In the genomic region with DNA sequence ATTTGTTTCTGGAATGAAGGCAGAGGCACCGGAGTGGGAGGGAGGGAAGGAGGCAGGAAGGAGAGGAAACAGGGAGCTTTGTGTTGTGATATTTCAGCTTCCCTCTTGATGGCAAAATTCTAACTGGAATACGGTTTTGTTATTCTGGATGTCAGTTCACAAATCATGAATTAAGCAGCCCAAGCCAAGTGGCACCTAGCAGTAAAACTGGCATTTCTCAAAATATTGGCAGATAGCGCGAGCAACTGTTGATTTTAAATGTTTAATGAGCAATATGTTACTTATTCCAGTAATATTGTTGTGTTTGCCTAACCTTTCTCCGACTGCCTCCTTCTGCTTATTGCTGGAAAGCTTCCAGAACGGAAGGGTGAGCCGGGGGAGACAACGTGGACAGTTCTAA, we compare ENCODE assay signal across 13 mouse cellular contexts.
A peak's percentile ranks its signal among the peaks of the same experiment; 100 is the strongest.
DNase-seq lines count a peak whose midpoint lies in the region; ATAC-seq lines count a peak whose summit lies in the region.
"Had no signal": no experiment of that assay in that cellular context is flagged by ENCODE, and none has a peak within 500 bp of the region (broad histone marks: within the 10 kb centered on the region; RNA-seq: fewer than 3 reads in every experiment).

No protein-coding gene starts in this region.

- no peak overlapping the region for H3K9ac ChIP-seq in kidney, embryonic 15.5 days
- H3K9ac ChIP-seq: liver, embryonic 15.5 days; midbrain, embryonic 12.5 days had no signal

- H3K27me3 ChIP-seq in kidney, embryonic 15.5 days = no peaks in the 10 kb centered on the region
- H3K27me3 ChIP-seq: liver, embryonic 15.5 days; midbrain, embryonic 12.5 days had no signal

- 28% methylated on average over 8 of the region's 8 CpGs for WGBS in kidney, embryonic 15.5 days

- H3K4me2 ChIP-seq in kidney, embryonic 15.5 days = peak overlapping the region; percentile 29; the same call in 1 of the 2 replicates
- H3K4me2 ChIP-seq: liver, embryonic 15.5 days; midbrain, embryonic 12.5 days had no signal

- peaks cover 9% of the 10 kb centered on the region for H3K4me1 ChIP-seq in kidney, embryonic 15.5 days
- H3K4me1 ChIP-seq: liver, embryonic 15.5 days had no signal

- no peak overlapping the region for H3K4me3 ChIP-seq in kidney, embryonic 15.5 days (replicated peaks)
- H3K4me3 ChIP-seq: liver, embryonic 15.5 days; midbrain, embryonic 12.5 days had no signal

- H3K9me3 ChIP-seq in kidney, embryonic 15.5 days (replicated peaks) = no peaks in the 10 kb centered on the region
- H3K9me3 ChIP-seq: liver, embryonic 15.5 days; midbrain, embryonic 12.5 days had no signal

- no peak for ATAC-seq in kidney, embryonic 15.5 days (replicated peaks; ENCODE audit: low FRiP score)

- DNase-seq in kidney, postnatal 36 days = no peak
- peak; percentile 23 for DNase-seq in cerebellum, adult 11 months
- DNase-seq in cerebellum, postnatal 14 days = peak; percentile 26 to 55
- peak; percentile 15 to 31 for DNase-seq in layer of hippocampus, postnatal 10 days (ENCODE audit: low spot score in 2 of 2)
- no peak for DNase-seq in heart, adult 9 months (ENCODE audit: low spot score in 2 of 2)
- no peak for DNase-seq in left cerebral cortex, postnatal 36 days (ENCODE audit: low spot score in 2 of 2)
- DNase-seq: adrenal gland, postnatal 25 days; kidney, adult 11 months; lung, postnatal 36 days had no signal

- H3K36me3 ChIP-seq in kidney, embryonic 15.5 days = no peaks in the 10 kb centered on the region
- H3K36me3 ChIP-seq: G1E; liver, embryonic 15.5 days; midbrain, embryonic 12.5 days had no signal

- intact Hi-C loops in left cerebral cortex, postnatal 36 days (cut with DNase I) = no loop called here

- no peak overlapping the region for H3K27ac ChIP-seq in kidney, embryonic 15.5 days
- H3K27ac ChIP-seq: liver, embryonic 15.5 days; midbrain, embryonic 12.5 days had no signal

Comparison
In these comparisons a context has a peak if more than half of its experiments do, and no peak if none do; other contexts are left out.
1. DNase-seq: peak in cerebellum, adult 11 months (single experiment), cerebellum, postnatal 14 days (2 of 2) and layer of hippocampus, postnatal 10 days (2 of 2); none in kidney, postnatal 36 days (0 of 2), heart, adult 9 months (0 of 2) and left cerebral cortex, postnatal 36 days (0 of 2).